ENCODE assay signal across 8 mouse cellular contexts in the genomic region with DNA sequence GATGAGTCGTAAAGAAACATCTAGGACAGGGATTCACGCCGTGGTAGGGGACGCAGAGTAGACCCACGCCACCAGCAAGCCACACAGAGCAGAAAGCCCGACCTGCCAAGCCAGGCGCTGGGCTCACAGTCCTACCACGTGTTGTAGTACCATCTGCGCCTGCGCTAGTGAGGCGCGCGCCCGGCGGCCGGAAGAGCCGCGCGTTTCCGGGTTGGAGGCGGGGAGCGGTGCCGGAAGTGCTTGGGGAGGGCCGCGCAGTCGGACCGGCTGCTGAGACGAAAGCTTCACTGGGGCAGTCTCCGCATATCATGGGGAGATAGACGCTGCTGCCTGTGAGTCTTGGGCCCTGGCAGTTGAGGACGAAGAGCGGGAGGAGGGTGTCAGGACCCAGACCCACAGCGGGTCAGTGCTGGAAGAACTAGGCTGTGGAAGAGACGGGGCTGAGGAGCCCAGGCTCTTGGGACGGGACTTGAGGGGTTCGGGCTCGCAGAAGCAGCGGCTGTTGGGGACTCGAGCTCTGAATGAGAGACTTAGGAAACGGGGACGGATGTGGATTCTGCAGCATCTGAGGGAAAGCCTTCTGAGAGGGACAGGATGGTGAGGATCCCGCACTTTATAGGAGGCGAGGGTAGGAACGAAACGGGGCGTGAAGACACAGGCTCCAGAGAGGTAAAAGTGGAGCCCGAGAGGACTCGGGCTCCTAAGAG. TPM values are rescaled to one million over a fixed set of nuclear protein-coding genes. Genes with fewer than 3 reads are reported as not detected.
A peak's percentile ranks its signal among the peaks of the same experiment; 100 is the strongest.
DNase-seq lines count a peak whose midpoint lies in the region; ATAC-seq and TF ChIP-seq lines count a peak whose summit lies in the region.

A gene (plus strand): TSS at position 220 of the 707 bp plus-strand sequence.

- H3K9ac ChIP-seq in forebrain, postnatal 0 days, result peak within 1 kb of the TSS; percentile 86
- peak within 1 kb of the TSS; percentile 89 for H3K9ac ChIP-seq in lung, embryonic 16.5 days (ENCODE audit: low read length)

- no peaks in the 10 kb centered on the region for H3K9me3 ChIP-seq in G1E (replicated peaks)
- no peaks in the 10 kb centered on the region for H3K9me3 ChIP-seq in forebrain, postnatal 0 days (ENCODE audit: low read length)
- no peaks in the 10 kb centered on the region for H3K9me3 ChIP-seq in lung, embryonic 16.5 days (ENCODE audit: control insufficient read depth, low read length)

- peak; percentile 54; the same call in 1 of the 2 replicates for ATAC-seq in G1E (ENCODE audit: extremely low read depth, insufficient number of reproducible peaks, low FRiP score, poor library complexity, severe bottlenecking)
- peak; percentile 94 for ATAC-seq in forebrain, postnatal 0 days
- ATAC-seq in hematopoietic stem cell, adult 5-6 weeks (replicated peaks in 1 of 2; ENCODE audit: insufficient read depth in 1 of 2, low FRiP score in 2 of 2, low TSS enrichment in 1 of 2, low read depth in 1 of 2, poor library complexity in 2 of 2, severe bottlenecking in 2 of 2), result peak; percentile 44 to 76
- ATAC-seq in lung, embryonic 16.5 days (ENCODE audit: low read depth), result peak; percentile 93

- peak within 1 kb of the TSS; percentile 79 for H3K4me3 ChIP-seq in G1E (ENCODE audit: low read depth, low read length)
- peak within 1 kb of the TSS; percentile 62 for H3K4me3 ChIP-seq in forebrain, postnatal 0 days (ENCODE audit: low read depth, low read length)
- H3K4me3 ChIP-seq in lung, embryonic 16.5 days (ENCODE audit: low read length), result peak within 1 kb of the TSS; percentile 76

- peaks cover 53% of the 10 kb centered on the region for H3K4me1 ChIP-seq in G1E (ENCODE audit: insufficient read depth, low read depth, low read length)
- H3K4me1 ChIP-seq in forebrain, postnatal 0 days (ENCODE audit: insufficient read depth), result peaks cover 7% of the 10 kb centered on the region; the same call in 1 of the 2 replicates
- peaks cover 6% of the 10 kb centered on the region; the same call in 1 of the 2 replicates for H3K4me1 ChIP-seq in lung, embryonic 16.5 days (replicated peaks; ENCODE audit: control insufficient read depth, insufficient read depth, low read length)

- under 1% methylated on average over 48 of the region's 48 CpGs for WGBS in forebrain, postnatal 0 days
- under 1% methylated on average over 48 of the region's 48 CpGs for WGBS in lung, embryonic 16.5 days

- H3K36me3 ChIP-seq in G1E (replicated peaks), result peaks cover 28% of the 10 kb centered on the region
- H3K36me3 ChIP-seq in forebrain, postnatal 0 days (ENCODE audit: insufficient read depth), result no peaks in the 10 kb centered on the region
- H3K36me3 ChIP-seq in lung, embryonic 16.5 days (ENCODE audit: control insufficient read depth, insufficient read depth, low read length), result no peaks in the 10 kb centered on the region

- H3K27ac ChIP-seq in forebrain, postnatal 0 days (ENCODE audit: low read depth, low read length), result peak within 1 kb of the TSS; percentile 93
- H3K27ac ChIP-seq in lung, embryonic 16.5 days (ENCODE audit: low read length), result peak within 1 kb of the TSS; percentile 90

- no peaks in the 10 kb centered on the region for H3K27me3 ChIP-seq in G1E (ENCODE audit: insufficient read depth, low read length)
- H3K27me3 ChIP-seq in forebrain, postnatal 0 days (ENCODE audit: insufficient read depth, low read length), result no peaks in the 10 kb centered on the region
- no peaks in the 10 kb centered on the region for H3K27me3 ChIP-seq in lung, embryonic 16.5 days (ENCODE audit: control insufficient read depth, insufficient read depth, low read depth, low read length)

- TF ChIP-seq CTCF in G1E (IDR thresholded peaks at IDR 0.05; ENCODE audit: low read depth, low read length), result no peak
- 0 out of 2 replicates have a peak, but pooled peaks have one; percentile 7 for TF ChIP-seq CTCF in forebrain, postnatal 0 days (IDR thresholded peaks at IDR 0.05; ENCODE audit: low read depth)

- peak; percentile 77 for DNase-seq in G1E (ENCODE audit: low spot score)
- DNase-seq in cerebellum, adult 18-20 months, result peak; percentile 90 to 94
- peak; percentile 98 for DNase-seq in forebrain, postnatal 0 days
- peak; percentile 80 for DNase-seq in layer of hippocampus, adult 9-10 months (ENCODE audit: low spot score)
- peak; percentile 74 for DNase-seq in ovary, postnatal 10 days (ENCODE audit: low spot score)
- peak; percentile 84 to 91 for DNase-seq in thymus, postnatal 10 days (ENCODE audit: low spot score in 2 of 2)

- H3K4me2 ChIP-seq in forebrain, postnatal 0 days (ENCODE audit: low read depth), result peak within 1 kb of the TSS; percentile 94
- peak within 1 kb of the TSS; percentile 83 for H3K4me2 ChIP-seq in lung, embryonic 16.5 days (ENCODE audit: low read depth, low read length)

RNA-seq across cellular contexts. Expression of the gene that starts here (rescaled TPM):
- total RNA-seq in G1E (2014; fragmentation: Nextera tagmentation) (52.8 and 64.5 TPM in 2 replicates), G1E (2017) (48.7 and 63.3 TPM in 2 replicates)
- polyA plus RNA-seq in G1E (2012), result 15.9 and 16.8 TPM in 2 replicates
- 8.0 and 15.2 TPM in 2 replicates for total RNA-seq in forebrain, postnatal 0 days (2014; rRNA removed)
- polyA plus RNA-seq in forebrain, postnatal 0 days (2015; fragmentation: Nextera tagmentation; extraction: Ambion mirVana), result 27.8 and 30.5 TPM in 2 replicates
- 21.3 and 44.1 TPM in 2 replicates for total RNA-seq in hematopoietic stem cell, adult 5-6 weeks (2017)
- 48.5 and 50.3 TPM in 2 replicates for polyA plus RNA-seq in lung, embryonic 16.5 days (2015; fragmentation: Nextera tagmentation; extraction: Ambion mirVana)

Comparison
In these comparisons a context has a peak if more than half of its experiments do, and no peak if none do; other contexts are left out.
1. Peak in every context shown above with its lines: DNase-seq, ATAC-seq, H3K4me3 ChIP-seq and H3K27ac ChIP-seq.